Mouse (Mus musculus) testis, adult 2 months (tissue): ENCODE results near the gene Pvr.

Source experiments
- CTCF ChIP-seq: fragments of 200-500 bp; IDR thresholded peaks from 2 replicates; pipeline ENCODE4 v1.5.1; 2012; ENCODE audit warnings: low read depth, mild to moderate bottlenecking, inconsistent platforms, low read length, moderate library complexity; ENCODE audit not compliant: control insufficient read depth, insufficient read depth, insufficient replicate concordance
- POLR2A ChIP-seq: fragments of 200-500 bp; IDR thresholded peaks from 2 replicates; pipeline ENCODE4 v1.6.1; 2012; ENCODE audit warnings: low read depth, mild to moderate bottlenecking, inconsistent platforms, low read length, moderate library complexity; ENCODE audit not compliant: control insufficient read depth

DNA sequence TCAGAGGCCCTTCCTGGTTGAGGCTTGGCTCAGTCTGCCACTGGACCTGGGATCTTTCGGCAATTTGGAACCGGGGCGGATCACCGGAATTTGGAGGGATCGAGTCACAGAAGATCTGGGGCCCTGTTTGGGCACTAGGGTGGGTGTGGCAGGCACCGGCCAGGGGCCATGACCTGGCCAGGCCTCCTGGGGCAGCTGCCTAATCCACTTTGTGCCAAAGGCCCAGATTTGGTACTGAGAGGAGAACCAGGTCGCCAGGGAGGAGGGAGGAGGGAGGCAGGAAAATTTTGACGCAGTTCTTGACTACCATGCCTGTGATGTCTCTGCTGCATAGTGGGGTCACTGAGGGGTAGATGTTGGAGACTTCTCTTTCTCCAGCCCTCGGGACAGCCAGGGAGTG is 59.8 kb downstream of the Pvr start, which contains the start of gene Ceacam16:
- TF ChIP-seq CTCF (no peak), POLR2A (no peak)
